Mouse (Mus musculus) G1E (cell line): ENCODE measurements around the gene Lrig2.

Experiments used
- CTCF ChIP-seq: IDR thresholded peaks from 2 replicates; pipeline ENCODE4 v1.5.1; 2012; ENCODE audit warnings: low read depth, low read length, inconsistent platforms, mixed read lengths
- GATA1 ChIP-seq: IDR thresholded peaks from 2 replicates; pipeline ENCODE4 v1.6.1; 2012; ENCODE audit warnings: borderline replicate concordance, low read length, inconsistent platforms, mixed read lengths
- POLR2AphosphoS5 ChIP-seq: IDR thresholded peaks from 2 replicates; pipeline ENCODE4 v1.6.1; 2012; ENCODE audit warnings: low read depth, low read length, inconsistent platforms; ENCODE audit not compliant: insufficient replicate concordance

DNA sequence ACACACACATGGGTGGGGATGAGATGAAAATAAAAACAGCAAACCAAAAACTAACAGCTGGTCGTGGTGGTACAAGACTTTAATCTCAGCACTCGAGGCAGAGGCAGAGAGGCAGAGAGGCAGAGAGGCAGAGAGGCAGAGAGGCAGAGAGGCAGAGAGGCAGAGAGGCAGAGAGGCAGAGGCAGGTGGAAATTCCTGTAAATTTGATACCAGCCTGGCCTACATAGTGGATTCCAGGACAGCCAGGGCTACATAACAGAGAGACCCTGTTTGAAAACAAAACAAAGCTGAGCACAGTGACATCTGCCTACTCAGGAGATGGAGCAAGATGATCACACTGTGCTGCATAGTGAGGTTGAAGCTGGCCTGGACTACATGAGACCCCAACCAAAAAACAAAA is 64.5 kb downstream of the Lrig2 start:
- TF ChIP-seq CTCF (no peak), POLR2AphosphoS5 (no peak), GATA1 (no peak)
